Mouse (Mus musculus) lung, postnatal 10 days (tissue): ENCODE measurements at regions not wholly inside any gene's neighbourhood (a gene's known extent, or its start where the extent isn't known, plus 50 kb on each side); places are given as distances from the start of the nearest gene placed in this dataset.
"Not testable (repeated sequence)": the region's sequence is repeated elsewhere in the genome, so short reads cannot be mapped to it uniquely, and the experiment has no call there.

ENCODE experiments used
- DNase-seq: peaks from one replicate; pipeline ENCODE4 v3.0.0; 2021

DNA sequence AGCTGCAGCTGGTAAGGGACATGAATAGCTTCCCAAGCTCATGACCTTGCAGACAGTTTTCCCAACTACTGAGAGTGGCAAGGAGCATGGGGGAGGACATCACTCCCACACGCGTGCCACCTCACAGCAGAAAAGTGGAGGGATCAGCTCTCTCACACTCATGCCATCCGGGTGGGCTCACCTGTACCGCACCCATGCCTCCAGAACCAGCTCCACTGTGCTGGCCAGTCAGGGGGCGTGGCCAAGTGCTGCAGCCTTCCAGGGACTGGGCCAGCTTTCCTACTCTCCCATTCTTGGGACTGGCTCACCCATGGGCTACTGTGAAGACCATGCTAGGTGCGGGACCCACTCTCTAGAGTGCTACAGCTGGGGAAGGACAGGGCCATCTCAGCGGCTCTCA, 88.4 kb upstream of the Klf13 start:
- DNase-seq, result no peak

- DNase-seq, result no peak
Measured at GRCm38 (mm10) chr7:64025155-64025554, 86.4 kb upstream of the Klf13 start.

DNA sequence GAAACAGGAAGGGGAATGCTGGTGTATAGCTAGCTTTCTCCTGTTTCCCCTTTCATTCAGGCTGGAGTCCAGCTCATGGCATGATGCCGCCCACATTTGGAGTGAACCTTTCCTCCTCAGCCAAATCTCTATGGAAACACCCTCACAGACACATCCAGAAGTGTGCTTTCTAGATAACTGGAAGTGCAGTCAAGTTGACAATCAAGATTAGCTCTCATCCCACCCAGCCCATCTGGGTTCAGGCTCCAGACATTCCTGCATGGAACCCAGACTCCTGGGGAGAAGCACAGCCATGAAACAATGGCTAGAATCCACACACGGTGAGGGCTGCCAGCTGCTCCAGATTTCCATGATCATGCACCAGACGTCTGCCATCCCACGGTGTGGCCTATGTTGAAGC, 85.5 kb upstream of the Klf13 start:
- DNase-seq, result no peak

GRCm38 (mm10) chr7:64022711-64023468, 84.2 kb upstream of the Klf13 start:
- DNase-seq, result no peak

- peak; percentile 56 for DNase-seq
Measured at GRCm38 (mm10) chr7:64021241-64022108, 82.8 kb upstream of the Klf13 start.

DNA sequence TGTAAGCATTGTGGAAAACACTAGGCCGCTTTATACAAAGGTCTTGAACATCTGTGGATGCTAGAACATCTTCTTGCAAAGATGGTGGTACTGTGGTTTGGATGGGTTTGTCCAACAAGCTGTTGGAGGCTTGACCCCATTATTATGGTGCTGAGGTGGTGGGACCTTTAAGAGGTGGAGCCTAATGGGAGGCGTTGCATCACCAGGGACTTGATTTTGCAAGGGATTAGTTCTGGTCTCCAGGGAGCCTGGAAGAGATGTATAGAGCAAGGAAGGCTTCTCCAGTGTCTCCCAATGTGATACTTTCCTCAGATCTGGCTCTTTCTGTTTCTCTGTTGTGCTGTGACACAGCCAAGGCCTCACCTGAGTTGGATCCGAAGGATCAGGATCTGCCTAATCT, 79.4 kb upstream of the Klf13 start:
- no peak for DNase-seq

DNA sequence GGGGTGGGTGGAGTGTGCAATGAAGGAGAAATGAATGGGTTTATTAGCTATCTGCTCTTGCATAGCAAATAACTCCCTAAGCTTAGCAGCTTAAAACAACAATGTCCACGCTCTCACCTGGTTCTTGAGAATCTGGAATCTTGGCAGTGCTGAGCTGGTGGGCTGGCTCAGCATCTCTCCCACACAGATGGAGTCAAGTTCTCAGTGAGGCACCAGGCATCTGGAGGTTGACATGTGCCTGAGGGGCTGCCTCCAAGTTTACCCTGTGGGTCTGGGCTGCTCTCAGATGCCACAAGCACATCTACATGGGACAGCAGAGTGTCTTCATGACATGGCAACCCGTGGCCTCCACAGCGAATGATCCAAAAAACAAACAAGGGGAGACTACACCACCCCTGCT, 78.2 kb upstream of the Klf13 start:
- no peak for DNase-seq

DNA sequence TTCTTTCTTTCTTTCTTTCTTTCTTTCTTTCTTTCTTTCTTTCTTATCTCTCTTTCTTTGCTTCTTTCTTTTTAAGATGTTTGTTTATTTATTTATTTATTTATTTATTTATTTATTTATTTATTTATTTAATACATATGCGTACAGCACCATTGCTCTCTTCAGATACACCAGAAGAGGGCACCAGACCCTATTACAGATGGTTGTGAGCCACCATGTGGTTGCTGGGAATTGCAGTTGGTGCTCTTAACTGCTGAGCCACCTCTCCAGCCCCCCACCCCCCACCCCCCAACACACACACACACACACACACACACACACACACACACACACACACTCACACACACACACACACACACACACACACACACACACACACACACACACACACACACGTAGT, 76.4 kb upstream of the Klf13 start:
- DNase-seq, result not testable (repeated sequence)

DNA sequence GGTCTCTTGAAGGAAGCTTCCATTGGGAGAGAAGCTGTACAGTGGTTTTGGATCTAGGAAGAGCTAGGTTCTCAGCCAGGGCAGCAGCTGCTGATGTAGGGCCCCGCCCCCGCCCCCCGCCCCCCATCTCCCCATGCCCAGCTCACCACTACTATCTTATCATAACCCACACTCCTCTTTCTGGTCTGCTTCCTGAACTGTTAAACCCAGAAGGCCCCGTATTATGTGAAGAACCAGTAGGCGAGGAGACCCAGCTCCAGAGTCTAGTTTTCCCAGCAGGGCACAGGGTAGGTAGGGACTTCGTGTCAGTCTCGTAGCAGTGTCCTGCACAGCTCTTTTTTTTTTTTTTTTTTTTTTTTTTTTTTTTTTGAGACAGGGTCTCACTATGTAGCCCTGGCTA, 75.5 kb upstream of the Klf13 start:
- no peak for DNase-seq

GRCm38 (mm10) chr7:64013023-64013547, 74.4 kb upstream of the Klf13 start:
- DNase-seq, result no peak

GRCm38 (mm10) chr7:64012268-64012601, 73.5 kb upstream of the Klf13 start:
- DNase-seq, result no peak

DNA sequence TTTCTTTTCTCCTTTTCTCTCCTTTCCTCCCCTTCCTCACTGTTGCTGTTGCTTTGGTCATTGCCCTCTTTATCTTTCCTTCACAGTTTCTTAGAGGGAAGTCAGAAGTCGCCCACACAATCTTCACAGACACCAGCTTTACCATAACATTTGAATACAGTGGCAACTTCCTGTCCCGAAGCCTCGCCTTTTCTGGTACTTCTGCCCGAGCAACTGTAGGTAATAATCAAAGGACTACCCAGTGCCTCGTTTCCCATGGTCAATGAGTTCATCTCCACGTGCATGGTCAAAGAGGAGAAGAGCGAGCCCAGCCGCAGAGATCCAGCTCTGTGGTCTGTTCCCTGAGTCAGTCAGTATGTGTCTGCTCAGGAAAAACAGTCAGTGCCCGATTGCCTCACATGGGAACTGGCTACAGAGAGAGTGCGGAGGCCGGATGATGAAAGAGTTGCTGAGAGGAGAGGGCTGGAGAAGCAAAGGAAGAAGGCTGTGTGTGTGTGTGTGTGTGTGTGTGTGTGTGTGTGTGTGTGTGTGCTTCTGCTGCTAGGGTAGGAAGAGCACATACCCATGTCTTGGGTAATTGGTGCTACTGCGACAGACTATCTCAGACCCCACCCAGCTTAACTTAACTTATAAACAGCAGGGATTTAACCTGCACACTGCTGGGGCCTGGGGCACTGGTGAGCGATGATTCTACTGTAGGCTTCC, 73.0 kb upstream of the Klf13 start:
- peak; percentile 84 for DNase-seq

- peak; percentile 67 for DNase-seq
Measured at GRCm38 (mm10) chr7:64010640-64011039, 71.9 kb upstream of the Klf13 start.

DNA sequence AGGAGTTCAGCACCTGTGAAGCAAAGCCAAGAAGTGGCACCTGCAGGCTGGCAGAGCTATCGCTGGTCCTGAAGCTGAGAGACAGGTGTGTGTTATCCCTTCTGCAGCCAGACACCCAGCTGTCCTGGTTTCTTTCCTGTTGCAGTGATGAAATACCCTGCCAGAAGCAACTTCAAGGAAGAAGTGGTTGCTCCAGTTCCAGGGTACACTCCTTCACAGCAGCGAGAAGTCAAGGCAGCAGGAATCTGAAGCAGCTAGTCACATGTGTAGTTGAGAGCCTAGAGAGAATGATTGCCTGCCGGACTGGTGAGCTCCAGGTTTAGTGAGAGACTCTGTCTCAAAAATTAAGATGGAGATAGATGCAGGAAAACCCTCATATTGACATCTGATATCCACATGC, 69.1 kb upstream of the Klf13 start:
- DNase-seq, result peak; percentile 22

DNA sequence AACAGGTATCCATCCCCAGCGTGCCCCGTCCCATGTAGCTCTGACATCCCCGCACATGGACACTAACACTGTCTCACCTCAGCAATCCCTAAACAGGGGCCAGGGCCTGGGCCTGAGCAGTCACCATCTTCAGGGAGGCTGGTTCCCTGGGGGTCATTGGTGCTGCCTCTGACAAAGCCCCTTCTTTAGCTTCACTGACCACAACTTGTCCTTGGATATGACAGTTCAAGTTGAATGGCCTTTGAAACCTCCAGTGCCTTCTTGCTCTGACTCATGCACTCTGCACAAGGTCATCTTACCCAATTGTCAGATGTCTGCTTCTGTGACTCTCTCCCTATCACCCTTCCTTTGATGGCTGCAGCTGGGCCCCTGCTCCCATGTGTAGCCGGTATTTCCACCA, 68.2 kb upstream of the Klf13 start:
- no peak for DNase-seq

DNA sequence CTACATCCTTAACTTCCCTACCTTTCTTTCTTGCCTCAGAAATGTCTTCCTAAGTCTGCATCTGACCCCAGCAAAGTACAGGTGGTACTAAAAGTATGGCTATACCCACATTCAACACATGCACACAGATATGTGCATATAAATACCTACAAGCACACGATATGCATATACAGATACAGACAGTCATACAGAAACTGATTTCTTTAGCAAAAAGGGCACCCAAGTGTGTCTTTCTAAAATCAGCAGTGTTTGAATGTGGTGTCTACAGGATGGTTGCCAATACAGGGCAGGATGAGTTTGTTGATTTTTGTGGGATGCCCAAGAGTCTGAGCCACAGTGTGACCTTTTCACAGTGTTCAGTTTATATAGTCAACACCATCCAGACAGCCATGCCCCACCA, 67.0 kb upstream of the Klf13 start:
- no peak for DNase-seq

GRCm38 (mm10) chr7:64003904-64004303, 65.2 kb upstream of the Klf13 start:
- no peak for DNase-seq

DNA sequence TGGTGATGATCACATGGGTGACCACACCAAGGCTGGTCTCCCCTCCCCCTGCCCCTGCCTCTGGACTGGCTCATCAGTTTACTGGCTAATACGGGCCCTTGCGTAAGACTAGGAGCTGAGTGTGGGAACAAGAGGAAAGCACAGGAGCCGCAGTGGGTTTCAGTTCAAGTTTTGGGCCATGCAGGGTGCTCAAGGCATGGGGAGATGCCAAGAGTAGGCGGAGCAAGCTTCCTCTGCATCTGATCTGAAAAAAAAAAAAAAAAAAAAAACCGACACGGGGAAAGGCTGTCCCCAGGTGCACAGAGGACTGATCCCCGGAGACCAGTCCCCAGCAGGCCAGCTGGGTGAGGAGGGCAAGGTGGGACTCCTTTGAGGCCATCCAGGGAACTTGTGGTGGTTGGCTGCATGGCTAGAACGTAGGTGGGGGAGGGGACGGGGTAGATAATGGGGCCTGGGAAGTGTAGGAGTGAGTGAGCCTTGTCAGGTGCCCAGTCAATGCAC, 62.9 kb upstream of the Klf13 start:
- peak; percentile 60 for DNase-seq

DNA sequence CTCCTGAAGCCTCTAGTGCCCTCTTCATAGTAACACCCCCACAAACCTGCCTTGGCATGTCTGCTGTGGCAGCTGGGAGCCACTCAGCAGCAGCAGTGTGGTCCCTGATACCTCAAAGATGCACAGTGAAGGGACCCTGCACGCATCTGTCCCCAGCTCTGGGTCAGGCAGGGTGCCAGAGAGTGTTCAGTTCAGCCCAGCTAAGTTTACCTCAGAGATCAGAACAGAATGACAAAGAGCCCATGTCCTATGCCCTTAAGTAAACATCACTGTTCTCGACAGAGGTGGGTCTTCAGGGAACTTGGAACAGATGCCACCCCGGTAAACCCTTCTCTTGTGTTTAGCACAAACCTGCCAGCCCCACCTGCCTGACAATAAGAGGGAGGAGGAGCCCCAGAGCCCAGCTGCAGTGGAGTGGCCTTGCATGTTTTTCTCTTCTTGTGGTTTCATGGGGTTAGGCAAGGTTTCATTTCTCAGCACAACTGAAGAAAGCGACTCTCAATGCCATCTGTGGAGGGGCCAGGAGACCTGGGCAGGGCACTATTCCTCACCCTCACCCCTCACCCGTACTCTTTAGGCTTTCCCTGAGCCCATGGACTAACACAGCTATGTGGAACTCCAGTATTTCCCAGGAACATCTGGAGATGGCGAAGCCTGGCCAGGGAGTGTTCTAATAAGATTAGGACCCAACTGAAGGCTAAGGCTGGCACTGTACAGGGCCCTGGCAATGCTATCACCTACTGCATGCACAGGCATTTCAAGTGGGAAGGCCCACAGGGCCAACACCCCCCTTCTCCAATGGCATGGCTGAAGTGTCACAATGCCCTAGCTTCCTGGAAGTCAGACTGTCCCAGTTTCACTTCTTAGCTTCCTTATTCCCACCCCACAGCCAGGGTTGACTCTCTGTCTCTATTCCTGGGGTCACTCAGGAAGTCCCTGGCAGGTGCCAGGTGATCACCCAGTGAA, 60.6 kb upstream of the Klf13 start:
- DNase-seq, result peak; percentile 60

DNA sequence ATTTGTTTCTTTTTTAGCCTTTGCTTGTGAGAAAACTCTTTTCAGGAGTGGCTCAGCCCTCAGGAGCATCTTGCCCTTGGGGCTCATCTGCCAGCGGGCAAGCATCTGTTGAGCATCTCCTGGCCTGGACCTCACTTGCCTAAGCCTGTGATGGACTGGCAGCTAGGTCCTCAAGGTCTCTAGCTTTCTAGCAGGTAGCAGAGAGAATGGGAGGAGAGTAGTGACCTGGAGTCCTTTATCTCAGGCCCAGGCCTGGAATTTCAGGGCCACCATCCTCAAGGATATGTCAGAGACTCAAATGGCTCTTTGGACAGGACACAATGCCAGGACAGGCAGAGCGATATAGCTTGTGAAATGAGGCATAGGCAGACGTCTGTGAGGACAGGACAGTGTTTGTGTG, 59.3 kb upstream of the Klf13 start:
- DNase-seq, result no peak

DNA sequence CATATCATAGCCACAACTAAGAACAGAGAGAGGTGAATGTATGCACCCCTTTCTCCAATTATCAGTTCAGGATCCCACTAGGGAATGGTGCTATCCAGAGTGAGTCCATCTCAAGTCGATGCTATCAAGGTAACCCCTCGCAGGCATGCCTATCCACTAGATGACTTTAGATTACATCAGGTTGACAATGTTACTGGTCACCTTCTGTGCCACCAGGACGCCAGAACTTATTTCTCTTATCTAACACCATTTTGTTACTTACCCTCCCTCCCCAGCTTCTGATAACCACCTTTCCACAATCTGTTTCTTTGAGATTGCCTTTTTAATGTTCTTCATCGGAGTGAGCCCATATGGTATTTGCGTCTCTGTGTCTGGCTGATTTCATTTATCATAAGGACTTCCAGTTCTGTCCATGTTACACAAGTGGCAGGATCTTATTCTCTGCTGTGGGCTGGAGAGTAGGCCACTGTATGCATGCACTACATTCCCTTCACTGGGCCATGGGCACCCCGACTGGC, 57.9 kb upstream of the Klf13 start:
- DNase-seq, result no peak
